Mouse (Mus musculus) hindbrain, embryonic 14.5 days (tissue): ENCODE results near the gene Ang. TPM values are rescaled to one million over a fixed set of nuclear protein-coding genes. Genes with fewer than 3 reads are reported as not detected.

Source experiments
- ATAC-seq: fragments of 200-750 bp; cut with Nextera tagmentation; 2 replicates; pipeline ENCODE4 v1.8.0; 2017; ENCODE audit warnings: moderate number of reproducible peaks, mild to moderate bottlenecking, moderate TSS enrichment, moderate library complexity; ENCODE audit not compliant: low FRiP score
- DNase-seq: peaks from one replicate; pipeline ENCODE4 v3.0.0-alpha.2; 2015; ENCODE audit warnings: low spot score
- H3K27ac ChIP-seq: fragments of 300-500 bp; sonication (generic); 2 replicates; pipeline ENCODE4 v1.5.1; 2014; ENCODE audit warnings: mild to moderate bottlenecking, moderate library complexity
- H3K27me3 ChIP-seq: fragments of 300-500 bp; sonication (generic); 2 replicates; pipeline ENCODE4 v1.6.1; 2014; ENCODE audit warnings: mild to moderate bottlenecking, low read length, mixed read lengths; ENCODE audit not compliant: control insufficient read depth, insufficient read depth
- H3K36me3 ChIP-seq: fragments of 300-500 bp; sonication (generic); replicated peaks from 2 replicates; pipeline ENCODE4 v1.6.1; 2014; ENCODE audit not compliant: control insufficient read depth, insufficient read depth
- H3K4me1 ChIP-seq: fragments of 300-500 bp; sonication (generic); replicated peaks from 2 replicates; pipeline ENCODE4 v1.6.1; 2014; ENCODE audit warnings: antibody characterized with exemption, low read length, mixed read lengths; ENCODE audit not compliant: control insufficient read depth, insufficient read depth
- H3K4me2 ChIP-seq: fragments of 300-500 bp; sonication (generic); replicated peaks from 2 replicates; pipeline ENCODE4 v1.6.1; 2014; ENCODE audit warnings: mild to moderate bottlenecking, moderate library complexity
- H3K4me3 ChIP-seq: fragments of 300-500 bp; sonication (generic); replicated peaks from 2 replicates; pipeline ENCODE4 v1.5.1; 2014; ENCODE audit warnings: mild to moderate bottlenecking, low read length
- H3K9ac ChIP-seq: fragments of 300-500 bp; sonication (generic); 2 replicates; pipeline ENCODE4 v1.6.1; 2014
- H3K9me3 ChIP-seq: fragments of 300-500 bp; sonication (generic); 2 replicates; pipeline ENCODE4 v1.6.1; 2016; ENCODE audit warnings: low read length; ENCODE audit not compliant: control insufficient read depth
- WGBS: fragments of 180-500 bp; shearing (Covaris S2); extraction: QIAGEN DNeasy Blood & Tissue Kit; methylation state at CpG from one replicate; pipeline ENCODE4 v1.1.7; 2014; 5-methylcytosine and 5-hydroxymethylcytosine counted together
- polyA plus RNA-seq: library from polyadenylated mRNA; unstranded; fragments of >200 nt; fragmentation: Nextera tagmentation; extraction: Ambion mirVana; gene quantifications from 2 replicates; pipeline ENCODE4 v1.2.1, GENCODE M21; 2014

Gene Ang
- polyA plus RNA-seq, 1 experiment from 2014 or later: 5.2 TPM

- DNase-seq (no peak), ATAC-seq (no peak)
- Histone ChIP-seq H3K36me3 (no peaks in the 10 kb centered on the region), H3K9me3 (no peaks in the 10 kb centered on the region), H3K27me3 (no peaks in the 10 kb centered on the region), H3K9ac (no peak overlapping the region), H3K4me2 (no peak overlapping the region), H3K27ac (no peak overlapping the region), H3K4me3 (no peak overlapping the region), H3K4me1 (no peaks in the 10 kb centered on the region)
- 62% methylated on average over 3 of the region's 3 CpGs for WGBS
Measured at GRCm38 (mm10) chr14:51148006-51148405, 57.1 kb downstream of the Ang start.

GRCm38 (mm10) chr14:51149164-51149563 is 58.2 kb downstream of the Ang start:
- Histone ChIP-seq H3K9me3 (no peaks in the 10 kb centered on the region), H3K36me3 (no peaks in the 10 kb centered on the region), H3K27me3 (no peaks in the 10 kb centered on the region), H3K4me3 (no peak overlapping the region), H3K4me2 (no peak overlapping the region), H3K4me1 (no peaks in the 10 kb centered on the region), H3K27ac (no peak overlapping the region), H3K9ac (no peak overlapping the region)
- ATAC-seq (no peak), DNase-seq (no peak)
- 77% methylated on average over 5 of the region's 5 CpGs for WGBS

GRCm38 (mm10) chr14:51150206-51150831 is 59.4 kb downstream of the Ang start:
- WGBS: 95% methylated on average over 3 of the region's 3 CpGs
- Histone ChIP-seq H3K9me3 (no peaks in the 10 kb centered on the region), H3K27me3 (no peaks in the 10 kb centered on the region), H3K27ac (no peak overlapping the region), H3K4me1 (no peaks in the 10 kb centered on the region), H3K36me3 (no peaks in the 10 kb centered on the region), H3K4me3 (no peak overlapping the region), H3K4me2 (no peak overlapping the region), H3K9ac (no peak overlapping the region)
- ATAC-seq (no peak), DNase-seq (no peak)

Other genes starting within 250 kb of the Ang start
- gene Tep1, start 220.6 kb upstream of the Ang start, polyA plus RNA-seq: 3.3 TPM in 2 replicates
- gene Klhl33, start 193.6 kb upstream of the Ang start, polyA plus RNA-seq: 1.2 and 1.3 TPM in 2 replicates
- gene Osgep, start 166.3 kb upstream of the Ang start, polyA plus RNA-seq: 107 and 118 TPM in 2 replicates
- 165 and 171 TPM in 2 replicates for gene Apex1, start 166.2 kb upstream of the Ang start, polyA plus RNA-seq
- 93.1 and 100.0 TPM in 2 replicates for gene Pip4p1, start 160.3 kb upstream of the Ang start, polyA plus RNA-seq
- 23.2 and 23.9 TPM in 2 replicates for gene Pnp, start 160.1 kb upstream of the Ang start, polyA plus RNA-seq
- gene Gm49342, start 146.6 kb upstream of the Ang start, polyA plus RNA-seq: 2.1 TPM in 1 of 2 replicates, not detected in the other
- 0.67 and 1.1 TPM in 2 replicates for gene Pnp2, start 135.2 kb upstream of the Ang start, polyA plus RNA-seq
- 0.13 TPM in 1 of 2 replicates, not detected in the other for gene Rnase10, start 83.4 kb upstream of the Ang start, polyA plus RNA-seq
- gene Rnase9, start 49.3 kb upstream of the Ang start, polyA plus RNA-seq: not detected in 2 replicates
- not detected in 2 replicates for gene Rnase11, start 41.0 kb upstream of the Ang start, polyA plus RNA-seq
- not detected in 2 replicates for gene Rnase12, start 33.5 kb upstream of the Ang start, polyA plus RNA-seq
- gene Olfr750, start 16.7 kb upstream of the Ang start, polyA plus RNA-seq: not detected in 2 replicates
- gene Rnase4, start 73 bp upstream of the Ang start, polyA plus RNA-seq: 17.0 and 18.2 TPM in 2 replicates
- not detected in 2 replicates for gene Eddm3b, start 23.3 kb downstream of the Ang start, polyA plus RNA-seq
- gene Rnase6, start 32.8 kb downstream of the Ang start, polyA plus RNA-seq: 0.39 and 0.41 TPM in 2 replicates
- 0.50 and 0.54 TPM in 2 replicates for gene Rnase1, start 55.6 kb downstream of the Ang start, polyA plus RNA-seq
- not detected in 2 replicates for gene Rnase2b, start 71.1 kb downstream of the Ang start, polyA plus RNA-seq
- not detected in 2 replicates for gene Ang2, start 108.0 kb downstream of the Ang start, polyA plus RNA-seq
- not detected in 2 replicates for gene Ear14, start 112.2 kb downstream of the Ang start, polyA plus RNA-seq
- not detected in 2 replicates for gene Rnase2a, start 165.0 kb downstream of the Ang start, polyA plus RNA-seq